Mouse (Mus musculus): ENCODE data around the gene Stkld1. TPM values are rescaled to one million over a fixed set of nuclear protein-coding genes. Genes with fewer than 3 reads are reported as not detected.
"Not testable (repeated sequence)": the region's sequence is repeated elsewhere in the genome, so short reads cannot be mapped to it uniquely, and the experiment has no call there.

Gene Stkld1
- 0.11 and 0.14 TPM in 2 replicates for polyA plus RNA-seq (2016; fragmentation: Nextera tagmentation; extraction: Ambion mirVana)

DNA sequence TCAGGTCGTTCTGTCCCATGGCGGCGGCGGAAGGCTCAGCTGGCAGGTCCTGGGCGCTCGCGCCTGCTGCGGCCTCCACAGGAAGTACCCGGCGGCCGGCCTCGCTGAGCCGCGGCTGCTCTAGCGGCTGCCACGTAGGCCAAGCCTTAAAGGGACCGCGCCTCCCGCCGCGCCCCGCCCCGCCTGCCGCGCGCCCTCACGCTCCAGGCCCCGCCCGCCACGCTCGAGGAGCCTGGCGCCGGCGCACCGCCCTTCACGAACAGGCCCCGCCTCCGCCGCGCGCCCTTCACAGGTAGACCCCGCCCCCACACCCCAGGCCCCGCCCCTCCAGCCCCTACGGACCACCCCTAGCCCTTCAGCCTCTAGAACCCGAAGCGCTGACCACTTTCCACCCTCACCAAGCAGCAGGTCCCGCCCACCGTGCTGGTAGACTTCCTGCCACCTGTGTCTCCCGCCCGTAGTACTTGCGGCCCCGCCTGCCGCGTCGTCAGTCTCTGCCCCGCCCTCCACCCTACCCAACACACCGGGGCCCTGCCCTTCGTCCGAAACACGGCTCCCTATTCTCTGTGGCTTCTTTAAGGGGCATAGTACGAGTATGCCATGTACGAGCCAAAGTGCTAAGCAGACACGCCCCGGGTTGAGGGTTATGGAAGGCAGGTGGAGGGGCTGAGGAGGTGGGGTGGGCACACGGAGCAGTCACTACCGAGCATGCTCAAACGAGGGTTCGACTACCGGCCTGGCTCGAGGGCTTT is at the start of gene Stkld1, which contains the start of gene Surf4:
Gene Stkld1, plus strand, starts transcription at position 744 of the 752 bp plus-strand sequence.
Gene Surf4, minus strand, starts transcription at position 625 of the 752 bp plus-strand sequence.
- H3K4me1 ChIP-seq = peaks cover 31% of the 10 kb centered on the region
- H3K36me3 ChIP-seq (replicated peaks) = peaks cover 33% of the 10 kb centered on the region
- WGBS = under 1% methylated on average over 70 of the region's 70 CpGs
- peak within 1 kb of the TSS; percentile 99 for H3K4me3 ChIP-seq
- H3K27me3 ChIP-seq (replicated peaks; ENCODE audit: low read depth, poor library complexity, severe bottlenecking) = no peaks in the 10 kb centered on the region
- H3K9me3 ChIP-seq = no peaks in the 10 kb centered on the region
- peak within 1 kb of the TSS; percentile 98 for H3K27ac ChIP-seq (replicated peaks)
- DNase-seq (ENCODE audit: low spot score) = peak; percentile 98

DNA sequence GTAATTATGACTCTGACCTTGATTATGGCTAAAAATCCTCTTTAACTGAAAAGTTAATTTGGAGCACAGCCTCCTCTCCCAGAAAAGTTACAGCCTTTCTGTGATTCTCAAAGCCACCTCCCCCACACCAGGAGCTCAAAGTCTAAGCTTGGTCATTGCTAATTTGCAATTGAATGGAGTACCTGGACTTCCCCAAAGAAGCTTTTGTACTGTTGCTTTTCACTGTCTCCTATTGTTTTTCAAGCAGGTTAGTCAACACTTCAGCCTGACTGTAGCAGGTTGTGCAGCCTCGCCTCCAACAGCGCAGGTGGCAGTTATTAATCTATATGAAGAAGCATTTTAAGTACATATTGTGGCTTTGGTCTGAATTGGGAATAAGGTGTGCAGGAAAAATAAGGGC is 48.3 kb upstream of the Stkld1 start:
- Histone ChIP-seq H3K36me3 (replicated peaks) (peaks cover 38% of the 10 kb centered on the region), H3K9me3 (peaks cover 14% of the 10 kb centered on the region; the same call in 1 of the 2 replicates)
- not testable (repeated sequence) for H3K27ac ChIP-seq (replicated peaks); H3K4me1 ChIP-seq; DNase-seq (ENCODE audit: low spot score); H3K27me3 ChIP-seq (replicated peaks; ENCODE audit: low read depth, poor library complexity, severe bottlenecking); H3K4me3 ChIP-seq
- 80% methylated on average over 2 of the region's 2 CpGs for WGBS

DNA sequence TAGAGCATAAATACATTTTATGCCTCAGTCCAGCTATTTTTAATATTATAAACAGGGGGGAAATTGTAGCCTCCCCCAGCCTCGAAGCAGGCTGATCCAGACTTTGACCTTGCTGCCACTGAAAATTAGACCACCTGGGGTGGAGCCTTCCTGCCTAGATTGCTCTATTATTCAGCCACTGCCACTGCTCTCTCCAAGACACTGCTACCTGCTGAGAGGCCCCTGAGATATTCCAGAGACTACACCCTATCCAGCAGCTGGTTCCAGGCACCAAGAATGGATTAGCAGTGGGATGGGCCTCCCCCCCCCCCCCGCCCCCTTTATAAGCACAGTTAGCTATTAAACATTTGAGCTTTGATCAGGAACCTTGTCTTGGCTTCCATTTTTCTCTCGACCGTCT is 47.7 kb upstream of the Stkld1 start:
- not testable (repeated sequence) for DNase-seq (ENCODE audit: low spot score); H3K27ac ChIP-seq (replicated peaks); H3K4me1 ChIP-seq; H3K4me3 ChIP-seq; H3K27me3 ChIP-seq (replicated peaks; ENCODE audit: low read depth, poor library complexity, severe bottlenecking)
- WGBS = 71% methylated on average over 4 of the region's 4 CpGs
- Histone ChIP-seq H3K9me3 (peaks cover 14% of the 10 kb centered on the region; the same call in 1 of the 2 replicates), H3K36me3 (replicated peaks) (peaks cover 44% of the 10 kb centered on the region)

DNA sequence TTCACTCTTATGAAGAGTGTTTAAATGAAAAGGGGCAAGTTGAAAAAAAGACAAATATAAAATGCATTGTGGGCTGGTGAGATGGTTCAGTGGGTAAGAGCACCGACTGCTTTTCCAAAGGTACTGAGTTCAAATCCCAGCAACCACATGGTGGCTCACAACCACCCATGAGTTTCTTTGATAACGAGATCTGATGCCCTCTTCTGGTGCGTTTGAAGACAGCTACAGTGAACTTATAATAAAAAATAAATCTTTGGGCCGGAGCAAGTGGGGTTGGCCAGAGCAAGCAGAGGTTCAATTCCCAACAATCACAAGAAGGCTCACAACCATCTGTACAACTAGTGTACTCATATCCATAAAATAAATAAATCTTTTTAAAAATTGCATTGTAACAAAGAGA is 37.9 kb upstream of the Stkld1 start:
- Histone ChIP-seq H3K9me3 (no peaks in the 10 kb centered on the region), H3K4me1 (peaks cover 2% of the 10 kb centered on the region), H3K27me3 (replicated peaks; ENCODE audit: low read depth, poor library complexity, severe bottlenecking) (no peaks in the 10 kb centered on the region), H3K36me3 (replicated peaks) (peaks cover 99% of the 10 kb centered on the region), H3K27ac (replicated peaks) (no peak overlapping the region), H3K4me3 (no peak overlapping the region)
- 87% methylated on average over 4 of the region's 4 CpGs for WGBS
- DNase-seq (ENCODE audit: low spot score) = no peak

DNA sequence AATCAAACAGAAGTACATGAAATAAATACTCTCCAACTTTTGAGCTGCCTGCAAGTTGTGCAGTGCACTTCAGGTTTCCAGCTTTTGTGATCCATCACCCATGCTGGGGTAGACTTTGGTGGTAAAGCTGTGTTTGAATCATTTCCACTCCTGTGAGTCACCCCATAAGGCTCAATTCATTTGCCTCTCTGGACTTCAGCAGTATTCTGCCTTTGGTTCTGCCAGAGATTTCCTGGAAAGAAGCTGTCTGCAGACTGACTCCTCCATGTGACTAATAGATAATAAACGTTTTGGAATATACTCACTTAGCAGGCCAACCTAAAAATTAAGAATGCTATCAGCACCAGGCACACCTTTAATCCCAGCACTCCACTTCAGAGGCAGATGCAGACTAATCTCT is 33.1 kb upstream of the Stkld1 start:
- no peak overlapping the region for H3K27ac ChIP-seq (replicated peaks)
- peaks cover 27% of the 10 kb centered on the region for H3K4me1 ChIP-seq
- peaks cover 71% of the 10 kb centered on the region for H3K36me3 ChIP-seq (replicated peaks)
- H3K27me3 ChIP-seq (replicated peaks; ENCODE audit: low read depth, poor library complexity, severe bottlenecking) = no peaks in the 10 kb centered on the region
- no peak for DNase-seq (ENCODE audit: low spot score)
- 67% methylated on average over 1 of the region's 1 CpGs for WGBS
- no peaks in the 10 kb centered on the region for H3K9me3 ChIP-seq
- no peak overlapping the region for H3K4me3 ChIP-seq

DNA sequence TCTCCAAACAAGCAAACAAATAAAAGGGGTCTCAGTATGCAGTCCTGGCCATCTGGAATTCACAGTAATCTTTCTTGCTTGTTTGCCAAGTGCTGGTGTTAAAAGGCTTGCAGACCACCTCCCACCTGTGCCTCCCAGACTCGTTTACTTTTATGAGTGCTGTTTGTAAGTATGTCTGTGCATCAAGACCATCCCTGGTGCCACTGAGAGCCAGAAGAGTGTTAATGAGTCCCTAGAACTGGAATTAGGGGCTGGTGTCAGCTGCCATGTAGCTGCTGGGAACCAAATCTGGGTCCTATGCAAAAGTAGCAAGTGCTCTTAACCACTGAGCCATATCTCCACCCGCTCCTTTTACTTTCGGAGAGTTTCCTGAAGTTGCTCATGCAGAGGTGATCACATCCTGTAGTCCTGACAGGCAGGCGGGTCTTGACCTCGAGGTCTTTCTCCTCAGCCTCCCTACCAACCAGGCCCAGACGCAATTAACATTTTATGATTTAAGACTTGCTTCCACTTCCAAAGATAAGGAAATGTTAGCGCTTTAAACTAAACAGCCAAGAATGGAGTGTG is 31.9 kb upstream of the Stkld1 start:
- no peaks in the 10 kb centered on the region for H3K27me3 ChIP-seq (replicated peaks; ENCODE audit: low read depth, poor library complexity, severe bottlenecking)
- peaks cover 27% of the 10 kb centered on the region for H3K4me1 ChIP-seq
- 13% methylated on average over 7 of the region's 7 CpGs for WGBS
- no peak for DNase-seq (ENCODE audit: low spot score)
- peak overlapping the region; percentile 80 for H3K27ac ChIP-seq (replicated peaks)
- H3K36me3 ChIP-seq (replicated peaks) = peaks cover 71% of the 10 kb centered on the region
- peak overlapping the region; percentile 81 for H3K4me3 ChIP-seq
- no peaks in the 10 kb centered on the region for H3K9me3 ChIP-seq

DNA sequence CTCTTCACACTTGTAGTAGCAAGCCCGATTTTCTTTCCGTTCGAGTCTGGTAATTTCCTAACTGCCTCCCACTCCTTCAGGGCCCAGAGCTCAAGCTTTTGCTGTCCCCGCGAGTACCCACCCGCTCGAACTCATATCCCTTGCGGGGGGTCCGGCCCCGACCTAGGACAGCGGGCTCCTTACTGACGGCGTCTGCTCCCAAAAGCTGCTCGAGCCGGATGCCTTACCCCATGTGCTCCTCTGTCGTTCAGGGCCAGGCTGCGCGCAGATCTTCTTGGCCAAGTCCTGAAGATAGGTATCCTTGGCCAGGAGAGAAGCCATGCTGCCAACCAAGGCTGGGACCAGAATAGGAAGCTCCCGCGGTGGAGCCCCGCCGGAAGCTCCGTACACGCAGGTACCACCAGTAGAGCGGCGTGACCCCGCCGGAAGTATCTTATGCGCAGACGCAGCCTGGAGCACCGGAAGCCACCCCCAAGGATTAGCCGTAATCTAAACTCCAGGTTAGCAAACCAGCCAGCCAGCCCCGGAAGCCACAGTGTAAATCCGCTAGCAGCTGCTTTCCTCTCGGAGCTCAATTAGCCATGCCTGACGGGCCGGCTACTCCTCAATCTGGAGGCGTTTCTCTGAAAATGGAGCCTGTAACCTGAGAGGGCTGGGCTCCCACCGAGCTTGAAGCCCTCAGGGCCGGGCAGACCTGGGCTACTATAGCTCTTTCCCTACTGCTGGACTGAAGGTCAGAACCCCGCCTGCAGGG is 31.2 kb upstream of the Stkld1 start, which contains the start of gene Surf6:
Gene Surf6, minus strand, starts transcription at position 413 of the 754 bp plus-strand sequence.
- peak within 1 kb of the TSS; percentile 80 for H3K27ac ChIP-seq (replicated peaks)
- H3K27me3 ChIP-seq (replicated peaks; ENCODE audit: low read depth, poor library complexity, severe bottlenecking) = no peaks in the 10 kb centered on the region
- H3K4me1 ChIP-seq = peaks cover 31% of the 10 kb centered on the region
- peak; percentile 97 for DNase-seq (ENCODE audit: low spot score)
- peaks cover 71% of the 10 kb centered on the region for H3K36me3 ChIP-seq (replicated peaks)
- H3K9me3 ChIP-seq = no peaks in the 10 kb centered on the region
- H3K4me3 ChIP-seq = peak within 1 kb of the TSS; percentile 81
- under 1% methylated on average over 41 of the region's 41 CpGs for WGBS

DNA sequence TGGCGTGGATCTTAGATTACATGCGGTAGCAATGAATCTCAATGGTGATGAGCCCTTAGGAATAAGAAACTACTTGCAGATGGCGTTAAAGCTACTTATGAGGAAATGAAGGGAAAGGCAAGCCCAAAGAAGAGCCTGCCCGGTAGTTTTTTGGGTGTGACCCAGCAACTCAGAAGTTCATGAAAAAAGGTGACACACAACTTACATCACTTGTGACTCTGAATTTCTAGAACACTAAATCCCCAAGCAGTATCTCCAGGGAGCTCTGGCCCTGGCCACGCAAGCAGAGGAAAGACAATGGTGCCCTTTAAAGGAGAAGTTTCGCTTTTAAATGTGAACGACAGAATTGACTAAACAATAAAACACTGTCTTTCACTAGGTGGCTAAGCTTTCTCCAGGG is 30.5 kb upstream of the Stkld1 start:
- no peak for DNase-seq (ENCODE audit: low spot score)
- H3K4me1 ChIP-seq = peaks cover 38% of the 10 kb centered on the region
- H3K27ac ChIP-seq (replicated peaks) = peak overlapping the region; percentile 80
- H3K27me3 ChIP-seq (replicated peaks; ENCODE audit: low read depth, poor library complexity, severe bottlenecking) = no peaks in the 10 kb centered on the region
- peaks cover 71% of the 10 kb centered on the region for H3K36me3 ChIP-seq (replicated peaks)
- peak overlapping the region; percentile 81 for H3K4me3 ChIP-seq
- H3K9me3 ChIP-seq = no peaks in the 10 kb centered on the region
- 11% methylated on average over 7 of the region's 7 CpGs for WGBS

DNA sequence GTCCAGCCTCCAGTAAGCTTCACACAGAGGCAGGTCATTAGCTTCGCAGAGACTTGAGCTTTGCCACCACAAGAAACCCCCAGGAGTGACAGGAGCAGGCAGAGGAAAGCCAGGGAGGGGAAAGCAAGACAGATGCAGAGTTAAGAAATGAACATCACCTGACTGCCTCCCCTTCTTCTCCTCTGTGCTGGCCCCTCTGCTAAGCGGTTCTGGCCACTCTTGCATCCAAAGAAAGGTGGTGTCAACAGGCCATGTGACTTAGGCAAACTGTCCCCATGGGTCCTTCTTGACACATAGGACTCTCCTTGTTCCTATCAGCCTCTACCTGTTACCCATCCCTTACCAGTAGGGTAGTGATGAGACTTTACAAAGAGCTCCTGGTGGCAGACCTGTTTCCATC is 27.9 kb upstream of the Stkld1 start:
- H3K4me1 ChIP-seq = peaks cover 51% of the 10 kb centered on the region
- H3K36me3 ChIP-seq (replicated peaks) = peaks cover 53% of the 10 kb centered on the region
- no peak for DNase-seq (ENCODE audit: low spot score)
- no peaks in the 10 kb centered on the region for H3K27me3 ChIP-seq (replicated peaks; ENCODE audit: low read depth, poor library complexity, severe bottlenecking)
- H3K9me3 ChIP-seq = no peaks in the 10 kb centered on the region
- WGBS = 91% methylated on average over 2 of the region's 2 CpGs
- no peak overlapping the region for H3K27ac ChIP-seq (replicated peaks)
- no peak overlapping the region for H3K4me3 ChIP-seq

DNA sequence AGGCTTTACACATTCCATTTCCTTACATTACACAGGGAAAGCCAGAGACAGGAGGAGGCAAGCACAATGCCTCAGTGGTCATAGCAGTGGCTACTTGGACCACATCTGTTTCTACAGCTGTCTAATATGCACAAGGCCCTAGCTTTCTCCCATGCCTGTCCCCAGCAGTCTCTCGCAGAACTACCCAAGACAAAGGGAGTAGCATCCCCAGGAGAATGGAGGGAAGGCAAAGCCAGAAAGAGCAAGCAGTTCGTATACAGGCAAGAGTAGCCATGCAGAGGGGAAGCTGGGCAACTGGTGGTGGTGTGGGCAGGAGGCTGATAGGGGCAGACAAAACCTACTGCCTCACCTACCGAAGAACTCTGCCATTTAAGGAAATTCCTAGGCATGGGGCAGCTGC is 27.4 kb upstream of the Stkld1 start:
- 89% methylated on average over 3 of the region's 3 CpGs for WGBS
- H3K4me3 ChIP-seq = no peak overlapping the region
- no peaks in the 10 kb centered on the region for H3K27me3 ChIP-seq (replicated peaks; ENCODE audit: low read depth, poor library complexity, severe bottlenecking)
- H3K4me1 ChIP-seq = peaks cover 46% of the 10 kb centered on the region
- H3K27ac ChIP-seq (replicated peaks) = no peak overlapping the region
- H3K9me3 ChIP-seq = no peaks in the 10 kb centered on the region
- H3K36me3 ChIP-seq (replicated peaks) = peaks cover 55% of the 10 kb centered on the region
- no peak for DNase-seq (ENCODE audit: low spot score)

DNA sequence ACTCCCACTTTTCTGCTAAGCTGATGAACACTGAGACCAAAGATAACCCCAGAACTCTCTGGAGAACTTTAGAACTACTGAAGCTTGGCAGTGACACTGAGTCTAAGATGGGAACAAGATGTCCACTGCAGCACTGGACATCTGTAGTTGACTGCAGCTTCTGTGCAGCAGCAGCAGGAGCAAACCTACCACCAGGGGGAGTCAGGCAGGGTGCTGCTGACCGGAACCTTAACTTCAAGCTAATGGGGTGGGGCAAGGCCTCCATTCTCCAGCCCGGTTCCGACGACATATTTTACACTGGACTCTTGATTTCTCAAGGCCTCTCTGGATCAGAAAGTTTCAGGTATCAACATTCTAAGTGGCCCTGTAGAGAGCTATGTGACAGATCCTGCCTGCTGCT is 26.7 kb upstream of the Stkld1 start:
- peaks cover 45% of the 10 kb centered on the region for H3K4me1 ChIP-seq
- H3K27me3 ChIP-seq (replicated peaks; ENCODE audit: low read depth, poor library complexity, severe bottlenecking) = no peaks in the 10 kb centered on the region
- H3K36me3 ChIP-seq (replicated peaks) = peaks cover 62% of the 10 kb centered on the region
- H3K9me3 ChIP-seq = no peaks in the 10 kb centered on the region
- no peak overlapping the region for H3K4me3 ChIP-seq
- no peak overlapping the region for H3K27ac ChIP-seq (replicated peaks)
- 65% methylated on average over 4 of the region's 4 CpGs for WGBS
- DNase-seq (ENCODE audit: low spot score) = peak; percentile 59

DNA sequence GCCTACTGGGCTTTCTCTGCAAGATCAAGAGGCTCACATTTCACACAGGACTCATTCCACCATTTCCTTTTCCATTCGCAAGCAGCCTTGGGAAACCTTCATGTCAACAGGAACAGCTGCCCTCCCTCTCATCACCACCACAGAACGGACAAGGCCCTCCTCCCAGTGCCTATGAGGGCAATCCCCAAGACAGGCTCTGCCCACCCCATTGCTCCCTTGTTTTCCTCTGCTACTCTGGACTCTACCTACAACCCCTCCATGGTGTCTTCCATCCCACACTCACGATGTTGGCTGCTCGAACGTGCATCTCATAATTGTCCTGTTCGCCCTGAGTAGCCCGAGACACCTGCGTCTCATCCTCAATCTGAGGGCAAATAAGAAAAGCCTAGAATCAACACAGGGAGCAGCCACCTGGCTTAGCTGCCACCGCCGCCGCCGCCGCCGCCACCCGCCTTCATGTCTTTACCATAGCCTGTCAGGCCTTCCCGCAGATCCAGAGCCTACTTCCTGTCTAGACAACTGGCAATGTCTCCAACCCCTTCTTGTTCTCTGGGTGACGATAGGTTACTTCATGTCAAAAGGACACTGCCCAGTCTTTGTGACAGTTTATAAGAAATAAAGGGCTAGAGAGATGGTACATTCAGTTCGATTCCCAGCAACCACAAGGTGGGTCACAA is 25.0 kb upstream of the Stkld1 start:
- Histone ChIP-seq H3K27ac (replicated peaks) (no peak overlapping the region), H3K36me3 (replicated peaks) (peaks cover 80% of the 10 kb centered on the region), H3K27me3 (replicated peaks; ENCODE audit: low read depth, poor library complexity, severe bottlenecking) (no peaks in the 10 kb centered on the region), H3K4me1 (peaks cover 43% of the 10 kb centered on the region), H3K9me3 (no peaks in the 10 kb centered on the region), H3K4me3 (peak overlapping the region; percentile 79)
- 83% methylated on average over 18 of the region's 18 CpGs for WGBS
- no peak for DNase-seq (ENCODE audit: low spot score)
